Mouse (Mus musculus): ENCODE measurements around the gene Fam49a.
A peak's percentile ranks its signal among the peaks of the same experiment; 100 is the strongest.
"Not testable (repeated sequence)": the region's sequence is repeated elsewhere in the genome, so short reads cannot be mapped to it uniquely, and the experiment has no call there.

Fam49a gene

GRCm38 (mm10) chr12:12261987-12262971, at the start of gene Fam49a:
Gene Fam49a, plus strand, starts transcription at chr12:12262139.
- DNase-seq, result peak; percentile 85

GRCm38 (mm10) chr12:12213536-12213935, 48.4 kb upstream of the Fam49a start:
- DNase-seq, result no peak

- DNase-seq, result no peak
Observed at GRCm38 (mm10) chr12:12218947-12219346, 43.0 kb upstream of the Fam49a start.

- DNase-seq, result no peak
Observed at GRCm38 (mm10) chr12:12220755-12221496, 41.0 kb upstream of the Fam49a start.

- no peak for DNase-seq
Observed at GRCm38 (mm10) chr12:12222585-12223290, 39.2 kb upstream of the Fam49a start.

GRCm38 (mm10) chr12:12223336-12223735, 38.6 kb upstream of the Fam49a start:
- DNase-seq, result no peak

- no peak for DNase-seq
Observed at GRCm38 (mm10) chr12:12225706-12226105, 36.2 kb upstream of the Fam49a start.

- DNase-seq, result no peak
Observed at GRCm38 (mm10) chr12:12227594-12227993, 34.3 kb upstream of the Fam49a start.

- DNase-seq, result no peak
Observed at GRCm38 (mm10) chr12:12230031-12230557, 31.8 kb upstream of the Fam49a start.

- DNase-seq, result no peak
Observed at GRCm38 (mm10) chr12:12232097-12232496, 29.8 kb upstream of the Fam49a start.

GRCm38 (mm10) chr12:12236978-12237377, 25.0 kb upstream of the Fam49a start:
- no peak for DNase-seq

- no peak for DNase-seq
Observed at GRCm38 (mm10) chr12:12239502-12239901, 22.4 kb upstream of the Fam49a start.

GRCm38 (mm10) chr12:12243148-12243547, 18.8 kb upstream of the Fam49a start:
- DNase-seq, result no peak

- DNase-seq, result not testable (repeated sequence)
Observed at GRCm38 (mm10) chr12:12247023-12247422, 14.9 kb upstream of the Fam49a start.

- no peak for DNase-seq
Observed at GRCm38 (mm10) chr12:12249521-12249920, 12.4 kb upstream of the Fam49a start.

GRCm38 (mm10) chr12:12253526-12253925, 8.4 kb upstream of the Fam49a start:
- DNase-seq, result peak; percentile 51

GRCm38 (mm10) chr12:12254139-12254538, 7.8 kb upstream of the Fam49a start:
- DNase-seq, result no peak

- DNase-seq, result peak; percentile 8
Observed at GRCm38 (mm10) chr12:12260979-12261960, 669 bp upstream of the Fam49a start.

- peak; percentile 34 for DNase-seq
Observed at GRCm38 (mm10) chr12:12263371-12263791, 1.4 kb downstream of the Fam49a start.

GRCm38 (mm10) chr12:12264151-12264550, 2.2 kb downstream of the Fam49a start:
- peak; percentile 43 for DNase-seq

GRCm38 (mm10) chr12:12266552-12266951, 4.6 kb downstream of the Fam49a start:
- no peak for DNase-seq

Data from kidney, postnatal 14 days (tissue).